Comparison of ENCODE assay signal across 8 mouse cellular contexts in genomic region chr3:63297787-63298186, GRCm38 (mm10). TPM values are rescaled to one million over a fixed set of nuclear protein-coding genes. Genes with fewer than 3 reads are reported as not detected.
A peak's percentile ranks its signal among the peaks of the same experiment; 100 is the strongest.
DNase-seq lines count a peak whose midpoint lies in the region; ATAC-seq and TF ChIP-seq lines count a peak whose summit lies in the region.

No protein-coding gene starts in this region.

- H3K36me3 ChIP-seq in liver, adult 2 months (ENCODE audit: control insufficient read depth, insufficient read depth, low read length): no peaks in the 10 kb centered on the region
- no peaks in the 10 kb centered on the region for H3K36me3 ChIP-seq in liver, embryonic 11.5 days (ENCODE audit: control insufficient read depth, insufficient read depth, low read length)
- no peaks in the 10 kb centered on the region for H3K36me3 ChIP-seq in kidney, adult 2 months (ENCODE audit: control insufficient read depth, insufficient read depth, low read length)
- no peaks in the 10 kb centered on the region for H3K36me3 ChIP-seq in neural tube, embryonic 15.5 days

- no peak for TF ChIP-seq POLR2A in liver, adult 2 months (IDR thresholded peaks at IDR 0.05; ENCODE audit: extremely low read depth, insufficient read depth, low read length)
- no peak for TF ChIP-seq POLR2A in kidney, adult 2 months (IDR thresholded peaks at IDR 0.05; ENCODE audit: low read depth, low read length)

- no peaks in the 10 kb centered on the region for H3K9me3 ChIP-seq in liver, embryonic 11.5 days (ENCODE audit: control insufficient read depth, low read length)
- H3K9me3 ChIP-seq in neural tube, embryonic 15.5 days (replicated peaks): no peaks in the 10 kb centered on the region

- peaks cover 3% of the 10 kb centered on the region; the same call in 1 of the 2 replicates for H3K4me1 ChIP-seq in liver, adult 2 months (ENCODE audit: control insufficient read depth, insufficient read depth, low read length)
- H3K4me1 ChIP-seq in liver, embryonic 11.5 days (replicated peaks; ENCODE audit: control insufficient read depth, insufficient read depth, low read length): no peaks in the 10 kb centered on the region
- H3K4me1 ChIP-seq in kidney, adult 2 months (ENCODE audit: control insufficient read depth, insufficient read depth, low read length): no peaks in the 10 kb centered on the region
- peaks cover 10% of the 10 kb centered on the region; the same call in 1 of the 2 replicates for H3K4me1 ChIP-seq in neural tube, embryonic 15.5 days

- H3K27me3 ChIP-seq in liver, adult 2 months (ENCODE audit: control insufficient read depth, insufficient read depth, low read length): no peaks in the 10 kb centered on the region
- peaks cover 26% of the 10 kb centered on the region for H3K27me3 ChIP-seq in liver, embryonic 11.5 days (replicated peaks; ENCODE audit: control insufficient read depth, insufficient read depth, low read length)
- no peaks in the 10 kb centered on the region for H3K27me3 ChIP-seq in kidney, adult 2 months (replicated peaks; ENCODE audit: control insufficient read depth, insufficient read depth, low read length)
- H3K27me3 ChIP-seq in neural tube, embryonic 15.5 days (replicated peaks): peaks cover 2% of the 10 kb centered on the region; the same call in 1 of the 2 replicates

- peak; percentile 65 for TF ChIP-seq CTCF in liver, adult 2 months (IDR thresholded peaks at IDR 0.05; ENCODE audit: low read depth, low read length)
- TF ChIP-seq CTCF in kidney, adult 2 months (conservative IDR thresholded peaks at IDR 0.05; ENCODE audit: insufficient read depth, insufficient read length, low read depth, low read length): peak; percentile 74

- 8% methylated on average over 6 of the region's 6 CpGs for WGBS in liver, adult 2 months
- 4% methylated on average over 6 of the region's 6 CpGs for WGBS in liver, embryonic 11.5 days
- WGBS in kidney, adult 2 months: 7% methylated on average over 6 of the region's 6 CpGs
- WGBS in neural tube, embryonic 15.5 days: 6% methylated on average over 6 of the region's 6 CpGs

- H3K4me3 ChIP-seq in liver, adult 2 months (ENCODE audit: insufficient read depth, low read depth, low read length): no peak overlapping the region
- no peak overlapping the region for H3K4me3 ChIP-seq in liver, embryonic 11.5 days (ENCODE audit: low read depth, low read length)
- no peak overlapping the region for H3K4me3 ChIP-seq in kidney, adult 2 months (ENCODE audit: insufficient read depth, low read depth, low read length)
- no peak overlapping the region for H3K4me3 ChIP-seq in neural tube, embryonic 15.5 days (replicated peaks)

- no peak overlapping the region for H3K27ac ChIP-seq in liver, adult 2 months (replicated peaks; ENCODE audit: insufficient read depth, low read depth, low read length)
- no peak overlapping the region for H3K27ac ChIP-seq in liver, embryonic 11.5 days (ENCODE audit: low read depth, low read length)
- no peak overlapping the region for H3K27ac ChIP-seq in kidney, adult 2 months (ENCODE audit: insufficient read depth, low read depth, low read length)
- no peak overlapping the region for H3K27ac ChIP-seq in neural tube, embryonic 15.5 days (replicated peaks)

- intact Hi-C loops in left cerebral cortex, postnatal 4 days (cut with DNase I): no loop called here

- no peak for ATAC-seq in liver, embryonic 11.5 days (replicated peaks; ENCODE audit: low FRiP score)
- peak; percentile 52; the same call in 1 of the 2 replicates for ATAC-seq in common myeloid progenitor, adult 5-6 weeks (replicated peaks; ENCODE audit: low read depth, poor library complexity, severe bottlenecking)
- peak; percentile 77 for ATAC-seq in neural tube, embryonic 15.5 days (ENCODE audit: low FRiP score)

- no peaks in the 10 kb centered on the region for H3K79me2 ChIP-seq in liver, adult 2 months (ENCODE audit: control insufficient read depth, insufficient read depth, low read length)

- no peak overlapping the region for H3K9ac ChIP-seq in liver, adult 2 months (ENCODE audit: low read depth, low read length)
- no peak overlapping the region for H3K9ac ChIP-seq in liver, embryonic 11.5 days (ENCODE audit: low read depth, low read length)
- H3K9ac ChIP-seq in neural tube, embryonic 15.5 days (replicated peaks): no peak overlapping the region

- DNase-seq in liver, adult 2 months (ENCODE audit: extremely low read depth, low read depth, low spot score): peak; percentile 87
- no peak for DNase-seq in liver, embryonic 11.5 days (ENCODE audit: low spot score)
- peak; percentile 29 to 69 for DNase-seq in gastrocnemius, postnatal 4 days (ENCODE audit: low spot score in 2 of 2)
- DNase-seq in kidney, adult 2 months: peak; percentile 89
- DNase-seq in left cerebral cortex, postnatal 4 days: peak; percentile 68
- no peak for DNase-seq in spleen, adult 12 weeks (ENCODE audit: low spot score)

- H3K4me2 ChIP-seq in liver, embryonic 11.5 days: no peak overlapping the region
- no peak overlapping the region for H3K4me2 ChIP-seq in neural tube, embryonic 15.5 days

RNA-seq across cellular contexts. Expression of gene Mme, which starts 56.5 kb away (rescaled TPM):
- total RNA-seq in liver, adult 2 months (2014; rRNA removed): 14.6 and 29.5 TPM in 2 replicates
- 2.6 and 3.4 TPM in 2 replicates for polyA plus RNA-seq in liver, adult 2 months (2012; rRNA removed)
- polyA plus RNA-seq in liver, embryonic 11.5 days (2014; fragmentation: Nextera tagmentation; extraction: Ambion mirVana): 1.0 and 1.3 TPM in 2 replicates
- total RNA-seq in common myeloid progenitor, adult 5-6 weeks (2017): 0.09 TPM in 1 of 2 replicates, not detected in the other
- total RNA-seq in gastrocnemius, postnatal 4 days (2021): 10 to 100 TPM in 1 of 2 experiments, 1 to 10 TPM in 1; 9.4 to 11.0 TPM
- 25.7 and 34.4 TPM in 2 replicates for polyA plus RNA-seq in kidney, adult 2 months (2012; rRNA removed)
- 10 to 100 TPM in 1 of 2 experiments, 1 to 10 TPM in 1; 9.0 to 12.5 TPM for total RNA-seq in left cerebral cortex, postnatal 4 days (2021)
- polyA plus RNA-seq in neural tube, embryonic 15.5 days (2015; fragmentation: Nextera tagmentation; extraction: Ambion mirVana): 3.5 and 3.6 TPM in 2 replicates

Comparison
In these comparisons a context has a peak if more than half of its experiments do, and no peak if none do; other contexts are left out.
1. DNase-seq: peak in liver, adult 2 months (single experiment), gastrocnemius, postnatal 4 days (2 of 2), kidney, adult 2 months (single experiment) and left cerebral cortex, postnatal 4 days (single experiment); none in liver, embryonic 11.5 days (single experiment) and spleen, adult 12 weeks (single experiment).